Mouse (Mus musculus) limb, embryonic 14.5 days (tissue): Measurements from ENCODE around the gene Cbfa2t2. TPM values are rescaled to one million over a fixed set of nuclear protein-coding genes. Genes with fewer than 3 reads are reported as not detected.

Source experiments
- ATAC-seq: fragments of 200-750 bp; cut with Nextera tagmentation; 2 replicates; pipeline ENCODE4 v1.8.0; 2017; ENCODE audit warnings: low read depth, moderate number of reproducible peaks, moderate TSS enrichment; ENCODE audit not compliant: low FRiP score
- DNase-seq: peaks from one replicate; pipeline ENCODE4 v3.0.0-alpha.2; 2015; ENCODE audit warnings: low spot score
- H3K27ac ChIP-seq: fragments of 300-500 bp; sonication (generic); replicated peaks from 2 replicates; pipeline ENCODE4 v1.5.1; 2014; ENCODE audit warnings: low read depth, mild to moderate bottlenecking, low read length, moderate library complexity, mixed read lengths
- H3K27me3 ChIP-seq: fragments of 300-500 bp; sonication (generic); 2 replicates; pipeline ENCODE4 v1.6.1; 2014; ENCODE audit warnings: low read length, mixed read lengths; ENCODE audit not compliant: control insufficient read depth, insufficient read depth
- H3K36me3 ChIP-seq: fragments of 300-500 bp; sonication (generic); 2 replicates; pipeline ENCODE4 v1.6.1; 2014; ENCODE audit warnings: mild to moderate bottlenecking, low read length, moderate library complexity, mixed read lengths; ENCODE audit not compliant: control insufficient read depth, insufficient read depth
- H3K4me1 ChIP-seq: fragments of 300-500 bp; sonication (generic); 2 replicates; pipeline ENCODE4 v1.6.1; 2014; ENCODE audit warnings: antibody characterized with exemption, low read length, mixed read lengths; ENCODE audit not compliant: control insufficient read depth, insufficient read depth
- H3K4me2 ChIP-seq: fragments of 300-500 bp; sonication (generic); replicated peaks from 2 replicates; pipeline ENCODE4 v1.6.1; 2014; ENCODE audit warnings: low read depth, mild to moderate bottlenecking, low read length, moderate library complexity; ENCODE audit not compliant: severe bottlenecking
- H3K4me3 ChIP-seq: fragments of 300-500 bp; sonication (generic); replicated peaks from 2 replicates; pipeline ENCODE4 v1.5.1; 2014; ENCODE audit warnings: low read length
- H3K9ac ChIP-seq: fragments of 300-500 bp; sonication (generic); 2 replicates; pipeline ENCODE4 v1.6.1; 2014; ENCODE audit warnings: mild to moderate bottlenecking, low read depth, low read length, moderate library complexity; ENCODE audit not compliant: severe bottlenecking
- H3K9me3 ChIP-seq: fragments of 300-500 bp; sonication (generic); 2 replicates; pipeline ENCODE4 v1.6.1; 2016; ENCODE audit warnings: low read length; ENCODE audit not compliant: control insufficient read depth
- POLR2A ChIP-seq: fragments of 200-500 bp; IDR thresholded peaks from 2 replicates; pipeline ENCODE4 v1.8.0; 2012; ENCODE audit warnings: inconsistent platforms, mild to moderate bottlenecking, moderate library complexity, borderline replicate concordance; ENCODE audit not compliant: insufficient read depth, insufficient read length; ENCODE audit errors: extremely low read depth
- WGBS: fragments of 180-500 bp; shearing (Covaris S2); extraction: QIAGEN DNeasy Blood & Tissue Kit; methylation state at CpG from one replicate; pipeline ENCODE4 v1.1.7; 2014; 5-methylcytosine and 5-hydroxymethylcytosine counted together
- polyA plus RNA-seq, 2 experiments: library from polyadenylated mRNA; depleted of rRNA in 1 of 2; stranded (reverse) in 1 of 2; unstranded in 1 of 2; fragments of >200 nt; fragmentation: Nextera tagmentation in 1 of 2; extraction: Ambion mirVana in 1 of 2; gene quantifications; 2 replicates each; pipeline versions ENCODE4 v1.2.1 to v1.2.3; 2012 to 2014

The Cbfa2t2 gene
- polyA plus RNA-seq, 2 experiments = 26.4 to 35.7 TPM

DNA sequence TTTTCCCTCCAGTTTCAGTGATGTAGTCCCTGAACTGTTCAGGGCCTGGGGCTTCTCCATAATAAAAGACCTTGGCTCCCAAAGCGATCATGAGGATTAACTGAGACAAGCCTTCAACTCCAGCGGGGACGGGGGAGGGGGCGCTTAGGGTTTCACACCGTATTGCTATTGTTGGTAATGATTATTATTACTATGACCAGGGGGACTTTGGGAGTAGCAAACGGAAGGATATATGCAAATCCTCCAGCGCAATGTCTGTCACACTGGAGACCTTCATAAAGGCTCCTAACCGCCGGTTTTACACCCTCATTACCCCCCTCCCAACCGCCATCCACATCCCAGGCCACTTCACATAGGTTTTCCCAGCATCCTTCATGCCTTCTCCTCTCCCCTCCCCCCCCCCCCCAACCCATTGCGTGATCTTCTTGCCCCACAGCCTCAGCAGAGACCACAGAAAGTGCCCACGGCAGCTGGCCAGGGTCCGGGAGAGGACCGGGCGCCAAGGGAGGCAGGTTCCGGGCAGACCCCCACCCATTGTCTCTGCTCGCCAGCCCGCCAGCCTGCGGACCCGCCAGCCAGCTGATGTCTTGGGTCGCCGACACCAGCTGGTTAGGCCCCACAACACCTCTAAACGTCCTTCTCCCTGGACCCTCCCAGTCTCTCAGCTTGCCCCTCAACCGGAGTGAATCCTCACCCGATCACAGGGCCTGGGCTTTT is 9.9 kb upstream of the Cbfa2t2 start:
- peak overlapping the region; percentile 34 for H3K4me3 ChIP-seq
- H3K36me3 ChIP-seq = no peaks in the 10 kb centered on the region
- 4% methylated on average over 24 of the region's 25 CpGs for WGBS
- peak overlapping the region; percentile 58 for H3K9ac ChIP-seq
- no peaks in the 10 kb centered on the region for H3K27me3 ChIP-seq
- no peak for TF ChIP-seq POLR2A
- H3K27ac ChIP-seq = no peak overlapping the region
- ATAC-seq (peak; percentile 25; the same call in 1 of the 2 replicates), DNase-seq (no peak)
- H3K4me2 ChIP-seq = peak overlapping the region; percentile 66
- peaks cover 15% of the 10 kb centered on the region for H3K4me1 ChIP-seq
- H3K9me3 ChIP-seq = 0 out of 2 replicates have a peak, but pooled peaks cover 3% of the 10 kb centered on the region

DNA sequence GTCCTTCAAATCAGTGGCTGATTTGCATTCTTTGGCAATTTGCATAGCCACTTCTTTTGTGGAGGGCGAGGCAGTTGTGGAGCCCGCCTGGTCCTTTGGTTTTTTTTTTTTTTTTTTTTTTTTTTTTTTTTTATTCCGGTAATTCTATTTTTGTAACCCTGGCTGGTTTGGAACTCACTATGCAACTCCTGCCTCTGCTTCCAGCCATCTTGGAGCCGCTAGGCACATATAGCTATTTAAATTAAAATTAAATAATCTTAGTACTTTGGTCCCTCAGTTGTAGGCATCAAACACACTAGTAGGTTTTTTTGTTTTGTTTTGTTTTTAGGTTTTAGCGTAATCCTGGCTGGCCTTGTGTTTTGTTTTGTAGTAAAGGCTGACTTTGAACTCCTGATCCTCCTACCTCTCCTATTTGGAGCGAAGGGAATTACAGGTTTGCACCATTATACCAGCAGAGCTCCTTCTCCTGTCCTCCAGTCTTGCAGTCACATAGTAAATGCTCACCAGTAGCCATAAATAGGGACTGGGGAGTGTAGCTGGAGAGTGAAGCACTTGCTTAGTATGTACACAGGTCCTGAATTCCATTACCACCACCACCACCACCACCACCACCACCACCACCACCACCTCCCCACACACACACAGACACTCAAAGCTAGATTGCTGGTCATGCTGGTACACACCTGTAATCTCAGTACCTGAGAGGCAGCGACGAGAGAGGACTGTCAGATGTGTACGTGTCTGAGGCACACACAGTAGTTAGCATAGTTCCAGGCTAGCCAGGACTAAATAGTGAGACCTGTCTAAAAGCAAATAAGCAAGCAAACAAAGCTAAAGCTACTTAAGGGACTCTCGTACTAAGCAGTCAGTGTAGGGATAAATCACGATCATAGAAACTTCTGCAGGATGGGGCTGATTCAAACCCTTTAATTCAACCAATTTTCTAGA is 9.1 kb upstream of the Cbfa2t2 start:
- H3K4me3 ChIP-seq = peak overlapping the region; percentile 34
- H3K4me2 ChIP-seq = peak overlapping the region; percentile 66
- H3K4me1 ChIP-seq = peaks cover 13% of the 10 kb centered on the region
- TF ChIP-seq POLR2A = no peak
- H3K36me3 ChIP-seq = no peaks in the 10 kb centered on the region
- 41% methylated on average over 11 of the region's 11 CpGs for whole genome bisulfite sequencing
- H3K9ac ChIP-seq = peak overlapping the region; percentile 58
- DNase-seq (no peak), ATAC-seq (no peak)
- no peak overlapping the region for H3K27ac ChIP-seq
- H3K9me3 ChIP-seq = 0 out of 2 replicates have a peak, but pooled peaks cover 3% of the 10 kb centered on the region
- no peaks in the 10 kb centered on the region for H3K27me3 ChIP-seq

DNA sequence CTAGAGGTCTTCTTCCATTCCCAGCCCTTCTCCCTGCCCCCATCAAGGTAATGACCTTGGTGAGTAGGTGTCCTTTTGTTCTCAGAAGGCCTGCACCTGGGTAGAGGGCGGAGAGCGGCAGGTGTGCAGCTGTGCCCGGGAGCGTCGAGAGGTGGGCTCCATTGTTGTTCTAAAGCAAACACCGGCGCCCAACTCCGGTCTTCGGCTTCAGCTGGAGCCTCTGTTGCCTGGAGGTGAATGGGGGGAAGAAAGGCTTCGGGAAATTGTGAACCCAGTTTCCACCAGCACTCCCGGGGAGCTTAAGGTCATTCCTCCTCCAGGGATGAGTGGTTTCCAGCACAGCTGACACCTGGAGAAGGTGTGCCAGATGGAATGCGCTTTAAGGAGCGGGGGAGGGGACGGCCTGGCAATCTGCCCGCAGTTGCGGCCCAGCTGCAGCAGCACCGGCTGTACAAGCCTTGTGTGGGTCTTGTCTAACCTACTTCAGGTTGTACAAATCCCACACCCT is 8.4 kb upstream of the Cbfa2t2 start:
- Histone ChIP-seq H3K9ac (0 out of 2 replicates have a peak overlapping the region, but pooled peaks have one; percentile 7), H3K4me1 (peaks cover 13% of the 10 kb centered on the region), H3K27ac (no peak overlapping the region), H3K9me3 (0 out of 2 replicates have a peak, but pooled peaks cover 3% of the 10 kb centered on the region), H3K36me3 (no peaks in the 10 kb centered on the region), H3K4me2 (peak overlapping the region; percentile 37; the same call in 1 of the 2 replicates), H3K4me3 (no peak overlapping the region), H3K27me3 (no peaks in the 10 kb centered on the region)
- DNase-seq (peak; percentile 53), ATAC-seq (peak; percentile 35; the same call in 1 of the 2 replicates)
- WGBS = 6% methylated on average over 17 of the region's 17 CpGs
- no peak for TF ChIP-seq POLR2A

DNA sequence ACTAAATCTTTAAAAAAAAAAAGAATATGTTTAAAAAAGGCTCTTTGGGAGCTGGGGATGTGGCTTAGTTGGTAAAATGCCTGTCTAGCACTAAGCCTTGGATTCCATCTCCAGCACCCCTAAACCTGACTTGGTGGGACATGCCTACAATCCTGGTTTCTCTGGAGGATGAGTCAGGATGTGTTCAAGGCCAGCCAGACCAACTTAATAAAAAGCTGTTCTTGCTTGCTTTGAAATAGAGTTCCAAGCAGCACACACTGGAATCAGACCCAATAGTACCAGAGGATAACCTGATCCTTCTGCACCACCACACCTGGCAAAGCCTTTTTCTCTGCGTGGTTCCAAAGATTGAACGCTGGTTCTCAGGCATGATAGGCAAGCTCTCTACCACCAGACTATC is 5.7 kb upstream of the Cbfa2t2 start:
- ATAC-seq (no peak), DNase-seq (no peak)
- Histone ChIP-seq H3K27ac (no peak overlapping the region), H3K27me3 (no peaks in the 10 kb centered on the region), H3K36me3 (no peaks in the 10 kb centered on the region), H3K9me3 (0 out of 2 replicates have a peak, but pooled peaks cover 2% of the 10 kb centered on the region), H3K9ac (no peak overlapping the region), H3K4me1 (peaks cover 15% of the 10 kb centered on the region), H3K4me3 (no peak overlapping the region), H3K4me2 (no peak overlapping the region)
- TF ChIP-seq POLR2A = no peak
- 91% methylated on average over 2 of the region's 2 CpGs for whole genome bisulfite sequencing

DNA sequence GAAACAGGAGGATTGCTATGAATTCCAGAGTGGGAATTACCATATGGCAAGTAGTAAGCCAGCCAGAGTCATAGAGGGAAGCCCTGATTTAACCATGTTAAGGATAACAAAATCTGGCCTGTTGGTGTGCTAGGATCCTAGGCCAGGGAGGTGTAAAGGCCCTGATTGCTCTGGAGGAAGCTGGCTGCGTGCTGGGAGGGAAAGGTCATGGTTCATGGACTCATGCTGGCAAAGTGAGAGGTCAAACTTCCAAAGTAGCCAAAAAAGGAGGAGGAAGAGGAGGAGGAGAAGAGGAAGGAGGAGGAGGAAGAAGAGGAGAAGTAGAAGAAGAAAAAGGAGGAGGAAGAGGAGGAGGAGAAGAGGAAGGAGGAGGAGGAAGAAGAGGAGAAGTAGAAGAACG is 3.6 kb upstream of the Cbfa2t2 start:
- Histone ChIP-seq H3K4me3 (no peak overlapping the region), H3K36me3 (no peaks in the 10 kb centered on the region), H3K4me2 (no peak overlapping the region), H3K27ac (no peak overlapping the region), H3K9me3 (no peaks in the 10 kb centered on the region), H3K4me1 (peaks cover 13% of the 10 kb centered on the region), H3K27me3 (no peaks in the 10 kb centered on the region), H3K9ac (no peak overlapping the region)
- DNase-seq = no peak
- WGBS = 65% methylated on average over 2 of the region's 2 CpGs
- no peak for TF ChIP-seq POLR2A
- ATAC-seq = no peak
